Mouse (Mus musculus) Patski (cell line): Measurements from ENCODE around the gene Dll3. TPM values are rescaled to one million over a fixed set of nuclear protein-coding genes. Genes with fewer than 3 reads are reported as not detected.

Source experiments
- ATAC-seq: fragments of 100-300 bp; one replicate; pipeline ENCODE4 v1.8.0; 2021
- CTCF ChIA-PET: fragments of 350-600 bp; sonication (Branson Sonifier 250); formaldehyde crosslinking; loops from one replicate; lab custom pipeline; 2022; ENCODE audit warnings: inconsistent platforms; lab: Charles Lee
- POLR2A ChIA-PET: fragments of 350-600 bp; sonication (Branson Sonifier 250); formaldehyde crosslinking; loops from one replicate; lab custom pipeline; 2022; ENCODE audit warnings: antibody characterized with exemption, inconsistent platforms; lab: Charles Lee
- DNase-seq: peaks from one replicate; pipeline ENCODE4 v3.0.0-alpha.2; 2011; ENCODE audit warnings: low read depth, low spot score
- H3K27me3 ChIP-seq: fragments of 371-371 bp; one replicate; pipeline ENCODE4 v1.5.1; 2021
- CTCF ChIP-seq: fragments of 100-300 bp; IDR thresholded peaks from one replicate; pipeline ENCODE4 v1.5.1; 2021
- in situ Hi-C: fragments of 300-500 bp; cut with MboI; formaldehyde crosslinking; loops from 3 replicates; pipeline ENCODE4 v1.11.1; 2018; ENCODE audit warnings: low pct_unique_long_range_greater_than_20kb, mixed read lengths
- polyA plus RNA-seq: library from polyadenylated mRNA; unstranded; gene quantifications from one replicate; pipeline ENCODE4 v1.2.3, GENCODE M21; 2021

The Dll3 gene
- 0.35 TPM for polyA plus RNA-seq

DNA sequence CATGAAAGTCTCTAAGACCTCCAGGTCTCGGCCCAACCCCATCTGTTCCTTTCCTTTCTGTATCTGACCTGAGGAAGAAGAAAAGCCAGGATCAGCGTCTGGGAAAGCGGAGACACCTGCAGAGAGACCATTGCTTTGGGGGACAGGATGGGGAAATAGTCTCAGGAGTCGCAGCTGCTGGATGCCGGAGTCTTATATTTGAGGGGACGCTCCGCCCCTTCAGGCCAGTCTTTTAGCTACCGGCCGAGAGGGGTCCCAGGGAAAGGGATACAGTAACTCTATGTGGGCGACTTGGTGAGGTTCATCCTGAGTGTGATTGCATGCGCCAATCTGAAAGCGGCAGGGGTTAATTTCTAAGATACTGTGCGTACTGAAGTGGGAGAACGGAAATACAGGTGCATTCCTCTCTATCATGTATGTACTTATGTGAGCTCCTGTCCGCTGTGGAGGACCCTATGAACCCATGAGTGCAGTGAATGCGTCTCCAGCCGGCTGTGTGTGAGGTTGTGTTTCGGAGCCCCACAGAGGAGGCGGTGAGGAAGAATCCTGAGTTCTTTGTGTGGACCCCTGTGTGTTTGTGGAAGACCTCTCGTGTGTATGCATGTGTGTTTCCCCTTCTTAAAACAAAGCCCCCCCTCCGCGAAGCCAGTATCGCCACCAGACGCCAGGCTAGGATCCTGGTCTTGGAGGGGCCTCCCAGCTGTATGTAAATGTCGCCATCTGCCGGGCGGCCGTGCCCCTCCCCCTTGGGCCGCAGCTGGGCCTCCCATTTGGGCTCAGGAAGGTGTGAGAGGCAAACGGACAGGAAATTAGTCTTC is at the start of gene Dll3:
Dll3 (minus strand) TSS at position 623 of the 818 bp plus-strand sequence.
- ATAC-seq (no peak), DNase-seq (no peak)
- ChIA-PET CTCF (interaction anchor here (1.4 to 1.5 kb wide), 2 partner anchors 9 kb away, joined by 5 read pairs; no protein-coding TSS in a partner anchor), POLR2A (no interaction called here)
- in situ Hi-C loops, result loop anchor here (5.0 kb wide), 1 partner anchor 155 kb away; no protein-coding TSS in a partner anchor
- no peaks in the 10 kb centered on the region for H3K27me3 ChIP-seq
- TF ChIP-seq CTCF, result no peak

DNA sequence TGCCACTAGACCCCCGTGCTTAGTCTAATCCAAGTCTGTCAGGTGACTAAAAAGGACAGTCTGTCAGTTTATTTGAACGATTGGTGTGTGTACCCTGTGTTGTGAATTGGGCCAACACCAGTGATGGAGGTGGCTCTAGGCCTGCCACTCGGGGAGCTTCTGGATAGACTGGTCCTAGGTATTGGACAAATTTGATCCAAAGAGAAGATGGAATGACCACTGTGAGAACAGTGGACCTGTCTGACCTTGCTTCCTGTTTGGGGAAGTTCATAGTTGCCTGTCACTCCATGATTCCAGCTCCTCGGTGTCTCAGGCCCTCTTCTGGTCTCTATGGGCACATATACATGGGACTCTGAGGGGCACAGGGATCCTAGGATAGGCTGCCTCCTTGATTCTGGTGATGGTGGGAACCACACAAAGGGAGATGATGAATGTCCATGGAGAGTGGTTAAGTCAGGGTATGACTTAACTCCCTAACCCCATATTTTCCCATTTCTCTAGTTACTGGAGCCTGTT is 49.7 kb upstream of the Dll3 start:
- H3K27me3 ChIP-seq, result no peaks in the 10 kb centered on the region
- DNase-seq, result no peak
- CTCF ChIA-PET, result interaction anchor here (0.7 to 1.0 kb wide), 2 partner anchors 24 to 28 kb away, joined by 3 read pairs; partner anchors contain the start of gene Zfp36
- POLR2A ChIA-PET, result interaction anchor here (1.4 to 2.2 kb wide), 2 partner anchors 17 to 30 kb away, joined by 3 to 7 read pairs; no protein-coding TSS in a partner anchor
- no peak for ATAC-seq
- in situ Hi-C loops, result no loop called here
- TF ChIP-seq CTCF, result no peak

DNA sequence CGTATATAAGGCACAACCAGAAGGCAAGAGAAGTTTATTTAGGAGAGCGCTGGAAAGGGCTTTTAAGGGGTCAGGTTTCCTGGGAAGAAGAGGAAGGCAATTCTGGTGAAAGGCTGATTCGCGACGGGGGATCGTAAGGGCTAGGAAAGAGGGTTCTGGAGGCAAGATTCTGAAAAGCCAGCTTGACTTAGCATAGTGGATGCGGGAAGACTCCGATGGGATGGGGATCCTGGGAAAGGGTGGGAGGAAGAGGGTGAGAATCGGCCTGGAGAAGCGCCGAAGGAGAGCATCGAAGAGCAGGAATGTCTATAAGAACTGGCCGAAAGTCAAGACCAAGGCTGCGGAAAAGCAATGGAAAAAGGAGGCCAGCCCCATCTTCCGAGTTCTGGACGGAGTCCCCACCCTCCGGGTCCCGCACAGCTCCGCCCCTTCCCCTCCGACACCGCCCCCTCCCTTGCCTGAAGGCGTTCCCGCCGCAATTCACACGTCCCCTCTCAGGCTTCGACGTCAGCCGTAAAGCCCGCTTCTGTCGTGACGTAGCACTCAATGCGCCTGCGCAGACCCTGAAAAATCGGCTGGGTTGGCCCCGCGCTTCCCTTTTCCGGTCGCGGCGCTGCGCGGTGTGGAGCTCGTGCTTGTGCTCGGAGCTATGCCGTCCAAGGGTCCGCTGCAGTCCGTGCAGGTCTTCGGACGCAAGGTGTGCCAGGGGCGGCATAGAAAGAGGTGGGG is 48.3 kb upstream of the Dll3 start, which contains the start of gene Rps16:
Rps16 (plus strand) TSS at position 498 of the 729 bp plus-strand sequence.
- in situ Hi-C loops, result no loop called here
- no peak for TF ChIP-seq CTCF
- ATAC-seq (peak; percentile 51), DNase-seq (peak; percentile 88)
- POLR2A ChIA-PET, result interaction anchor here (1.0 to 2.2 kb wide), 2 partner anchors 25 to 32 kb away, joined by 6 to 7 read pairs; no protein-coding TSS in a partner anchor
- no peaks in the 10 kb centered on the region for H3K27me3 ChIP-seq
- CTCF ChIA-PET, result interaction anchor here (1.0 kb wide), 1 partner anchor 36 kb away, joined by 3 read pairs; no protein-coding TSS in a partner anchor

DNA sequence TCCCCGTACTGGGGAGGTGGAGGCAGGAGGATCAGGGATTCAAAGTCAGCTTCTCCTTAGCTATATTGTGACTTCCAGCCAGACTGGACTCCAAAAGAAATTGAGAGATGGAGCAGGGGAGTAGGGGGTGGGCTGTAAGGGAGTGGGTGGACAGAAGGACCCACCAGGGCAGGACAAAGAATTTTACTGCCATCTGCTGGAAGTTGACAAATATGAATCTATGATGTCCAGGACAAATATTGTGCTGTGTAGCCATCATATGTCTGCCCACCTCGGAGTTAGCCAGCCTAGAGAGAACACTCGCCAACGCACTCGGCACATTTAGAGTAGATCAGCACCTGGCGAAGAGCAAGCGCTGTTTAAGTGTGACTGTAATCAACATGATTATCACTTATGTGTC is 46.6 kb upstream of the Dll3 start:
- DNase-seq (no peak), ATAC-seq (peak; percentile 7)
- CTCF ChIA-PET, result interaction anchor here (1.4 to 2.0 kb wide), 2 partner anchors 9 to 30 kb away, joined by 5 to 8 read pairs; no protein-coding TSS in a partner anchor

DNA sequence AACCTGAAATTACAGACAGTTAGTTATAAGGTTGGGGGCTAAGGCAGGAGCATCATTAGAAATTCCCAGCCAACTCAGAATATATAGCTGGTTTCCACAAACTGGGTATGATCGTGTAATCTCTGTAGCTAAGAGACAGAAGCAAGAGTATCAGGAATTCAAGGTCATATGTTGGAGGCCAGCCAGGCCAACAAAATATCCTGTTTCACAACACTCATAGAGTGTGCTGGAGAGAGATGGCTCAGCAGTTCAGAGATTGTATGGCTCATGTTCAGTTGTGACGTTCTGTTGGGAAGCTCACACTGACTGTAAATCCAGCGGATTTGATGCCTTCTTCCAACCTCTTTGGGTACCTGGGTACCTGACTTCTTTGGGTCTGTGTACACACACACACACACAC is 45.7 kb upstream of the Dll3 start:
- DNase-seq (no peak), ATAC-seq (no peak)
- H3K27me3 ChIP-seq, result no peaks in the 10 kb centered on the region
- POLR2A ChIA-PET, result no interaction called here
- TF ChIP-seq CTCF, result no peak
- in situ Hi-C loops, result no loop called here
- CTCF ChIA-PET, result interaction anchor here (1.4 kb wide), 1 partner anchor 31 kb away, joined by 5 read pairs; no protein-coding TSS in a partner anchor

More for the DNA sequence above, 46.6 kb upstream of the Dll3 start:
- no peaks in the 10 kb centered on the region for H3K27me3 ChIP-seq
- POLR2A ChIA-PET, result no interaction called here
- in situ Hi-C loops, result no loop called here
- TF ChIP-seq CTCF, result peak; percentile 47

DNA sequence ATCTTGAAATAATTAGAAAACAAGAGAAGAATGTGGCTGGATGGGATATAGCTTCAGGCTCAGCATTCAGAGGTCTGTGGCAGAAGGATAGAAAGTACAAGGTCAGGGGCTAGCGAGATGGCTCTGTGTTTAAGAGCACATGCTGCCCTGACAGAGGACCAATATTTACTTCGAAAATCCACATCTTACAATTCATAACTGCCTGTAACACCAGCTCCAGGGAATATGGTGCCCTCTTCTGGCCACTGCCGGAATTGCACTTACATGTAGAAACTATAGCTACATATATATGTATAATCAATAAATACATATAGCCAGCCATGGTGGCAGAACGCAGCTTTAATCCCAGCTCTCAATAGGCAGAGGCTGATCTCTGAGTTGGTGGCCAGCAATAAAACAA is 42.6 kb upstream of the Dll3 start:
- POLR2A ChIA-PET, result no interaction called here
- peak; percentile 75 for TF ChIP-seq CTCF
- no peaks in the 10 kb centered on the region for H3K27me3 ChIP-seq
- CTCF ChIA-PET, result interaction anchor here (0.7 to 2.0 kb wide), 17 partner anchors 9 to 252 kb away, joined by 3 to 14 read pairs (median 4); partner anchors contain the start of gene Eid2b
- in situ Hi-C loops, result no loop called here
- DNase-seq (no peak), ATAC-seq (no peak)

DNA sequence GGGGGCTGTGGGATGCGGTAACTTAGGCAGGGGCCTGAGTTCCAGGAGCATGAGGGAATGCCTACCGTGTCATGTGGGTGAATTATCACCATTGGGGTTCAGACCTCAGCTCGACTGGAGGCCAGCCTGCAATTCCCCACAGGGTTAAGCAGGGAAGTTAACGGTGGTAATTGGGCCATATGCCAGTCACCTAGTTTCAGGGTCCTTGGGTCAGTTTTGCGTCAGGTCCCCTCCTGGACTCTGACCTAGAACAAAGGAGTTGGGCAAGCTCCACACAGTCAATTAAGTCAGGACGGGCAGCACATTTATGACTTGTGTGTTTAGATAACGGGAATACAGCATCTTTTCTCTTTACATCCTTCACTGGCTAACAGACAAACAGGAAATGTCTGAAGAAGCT is 39.3 kb upstream of the Dll3 start:
- no peak for TF ChIP-seq CTCF
- ChIA-PET POLR2A (no interaction called here), CTCF (no interaction called here)
- ATAC-seq (no peak), DNase-seq (no peak)
- no peaks in the 10 kb centered on the region for H3K27me3 ChIP-seq
- in situ Hi-C loops, result no loop called here

DNA sequence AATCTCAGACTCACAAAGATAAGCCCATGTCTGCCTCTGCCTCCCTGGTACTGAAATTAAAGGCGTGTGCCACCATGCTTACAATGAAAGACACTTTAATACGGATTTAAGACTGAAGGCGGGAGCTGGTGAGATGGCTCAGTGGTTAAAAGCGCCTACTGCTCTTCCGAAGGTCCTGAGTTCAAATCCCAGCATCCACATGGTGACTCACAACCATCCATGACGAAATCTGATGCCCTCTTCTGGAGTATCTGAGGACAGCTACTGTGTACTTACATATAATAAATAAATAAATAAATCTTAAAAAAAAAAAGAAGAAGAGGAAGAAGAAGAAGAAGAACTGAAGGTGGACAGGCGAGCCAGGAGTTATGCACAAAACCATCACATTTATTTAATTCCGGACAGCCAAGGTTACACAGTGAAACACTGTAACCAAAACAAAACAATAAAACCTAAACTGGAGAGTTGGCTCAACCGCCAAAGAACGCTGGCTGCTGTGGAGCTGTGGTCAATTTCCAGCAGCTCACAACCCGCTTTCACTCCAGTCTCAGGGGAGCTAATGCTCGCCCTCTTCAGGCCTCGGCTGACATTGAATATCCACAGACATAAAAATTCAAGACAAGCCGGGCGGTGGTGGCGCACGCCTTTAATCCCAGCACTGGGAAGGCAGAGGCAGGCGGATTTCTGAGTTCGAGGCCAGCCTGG is 37.3 kb upstream of the Dll3 start:
- H3K27me3 ChIP-seq, result no peaks in the 10 kb centered on the region
- peak; percentile 51 for TF ChIP-seq CTCF
- ATAC-seq, result peak; percentile 32
- in situ Hi-C loops, result no loop called here
- ChIA-PET CTCF (interaction anchor here (0.7 to 2.2 kb wide), 6 partner anchors 13 to 53 kb away, joined by 3 to 7 read pairs (median 4); partner anchors contain the start of genes Med29 and Paf1), POLR2A (no interaction called here)
- peak; percentile 55 for DNase-seq

DNA sequence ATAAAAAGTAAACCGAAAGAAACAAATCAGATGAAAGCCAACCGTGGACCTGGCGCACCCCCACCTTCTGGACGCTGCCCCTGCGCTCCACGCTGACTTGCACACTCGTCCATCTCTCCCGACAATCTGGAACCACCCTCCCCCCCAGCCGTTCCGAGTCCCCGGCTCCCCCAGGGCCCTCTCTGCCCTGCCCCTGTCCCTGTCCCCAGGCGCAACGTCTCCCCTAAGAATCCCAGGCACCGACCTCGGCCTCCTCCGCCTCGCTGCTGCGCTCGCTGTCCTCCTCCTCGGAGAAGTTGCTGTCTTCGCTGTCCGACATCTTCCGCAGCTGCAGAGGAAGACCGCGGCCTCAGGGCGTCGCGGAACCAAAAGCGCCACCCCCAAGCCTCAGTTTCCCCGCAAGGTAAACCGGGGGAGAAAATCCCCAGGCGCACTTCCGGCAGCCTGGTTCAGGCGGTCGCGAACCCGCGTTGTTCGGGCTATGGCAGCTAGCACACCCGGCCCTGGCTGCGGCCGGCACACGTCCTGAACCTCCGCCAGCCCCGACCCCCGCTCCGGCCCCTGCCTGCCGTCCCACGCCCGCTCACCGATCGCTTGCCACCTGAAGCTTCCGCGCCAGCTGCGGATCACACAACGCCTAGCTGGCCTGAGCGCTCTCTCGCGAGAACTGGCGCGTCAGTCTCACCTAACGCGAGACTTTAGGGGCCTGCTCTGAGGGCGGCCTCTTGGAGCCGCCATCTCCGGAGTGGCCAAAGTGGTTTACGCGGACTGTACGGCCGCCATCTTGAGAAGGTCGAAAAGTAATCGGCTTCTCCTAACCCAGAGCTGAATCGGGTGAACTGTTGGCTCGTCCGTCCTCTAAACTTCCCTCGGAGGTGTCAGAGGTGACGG is 36.3 kb upstream of the Dll3 start, which contains the start of gene Supt5:
Supt5 (minus strand) TSS at position 639 of the 891 bp plus-strand sequence.
- ChIA-PET POLR2A (no interaction called here), CTCF (interaction anchor here (1.2 to 2.2 kb wide), 3 partner anchors 16 to 54 kb away, joined by 4 to 7 read pairs (median 4); partner anchors contain the start of genes Med29 and Paf1)
- DNase-seq (peak; percentile 94), ATAC-seq (peak; percentile 91)
- in situ Hi-C loops, result no loop called here
- TF ChIP-seq CTCF, result no peak
- H3K27me3 ChIP-seq, result no peaks in the 10 kb centered on the region
